Mouse (Mus musculus): ENCODE measurements around the gene Pip4k2c. TPM values are rescaled to one million over a fixed set of nuclear protein-coding genes. Genes with fewer than 3 reads are reported as not detected.
"Not testable (repeated sequence)": the region's sequence is repeated elsewhere in the genome, so short reads cannot be mapped to it uniquely, and the experiment has no call there.

The Pip4k2c gene
- polyA plus RNA-seq, 1 experiment, result 20.2 TPM

DNA sequence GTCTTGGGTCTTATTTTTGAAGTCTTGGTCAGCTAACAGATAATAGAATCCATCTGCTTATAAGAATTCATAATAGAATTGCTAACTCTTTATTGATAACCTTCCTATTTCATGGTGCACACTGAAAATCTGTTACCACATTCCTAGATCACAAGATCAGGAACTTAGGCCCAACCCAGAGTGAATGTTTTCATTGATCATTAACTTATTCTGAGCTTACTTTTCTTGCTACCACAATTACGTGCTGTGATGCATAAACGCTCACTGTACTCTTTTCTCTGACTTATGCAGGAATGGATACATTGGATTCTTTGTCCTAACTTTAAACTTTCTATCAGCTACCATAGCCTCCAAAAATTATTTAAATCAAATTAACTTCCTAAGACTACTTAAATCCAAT lies 57.1 kb downstream of the Pip4k2c start:
- no peak for TF ChIP-seq POLR2A (IDR thresholded peaks at IDR 0.05; ENCODE audit: borderline replicate concordance, extremely low read depth, insufficient read depth, insufficient read length, poor library complexity, severe bottlenecking)
- no peak for TF ChIP-seq CTCF (IDR thresholded peaks at IDR 0.05; ENCODE audit: borderline replicate concordance, extremely low read depth, insufficient read depth, insufficient read length)

DNA sequence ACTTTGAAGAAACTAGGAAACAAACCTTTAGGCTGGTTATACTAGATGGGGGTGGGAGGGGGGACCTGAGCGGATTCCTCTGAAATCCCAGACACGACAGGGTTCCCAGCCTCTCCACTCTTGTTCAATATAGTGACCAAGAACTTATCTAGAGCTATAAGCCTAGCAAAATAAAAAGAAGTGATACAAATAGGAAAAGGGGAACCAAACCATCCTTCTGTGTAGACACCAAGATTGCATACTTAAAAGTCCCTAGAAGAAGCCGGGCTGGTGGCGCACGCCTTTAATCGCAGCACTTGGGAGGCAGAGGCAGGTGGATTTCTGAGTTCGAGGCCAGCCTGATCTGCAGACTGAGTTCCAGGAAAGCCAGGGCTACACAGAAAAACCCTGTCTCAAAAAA lies 58.1 kb downstream of the Pip4k2c start:
- TF ChIP-seq POLR2A (IDR thresholded peaks at IDR 0.05; ENCODE audit: borderline replicate concordance, extremely low read depth, insufficient read depth, insufficient read length, poor library complexity, severe bottlenecking) (no peak), CTCF (IDR thresholded peaks at IDR 0.05; ENCODE audit: borderline replicate concordance, extremely low read depth, insufficient read depth, insufficient read length) (no peak)
- no peak for DNase-seq (ENCODE audit: low read depth)

More for the DNA sequence above, 57.1 kb downstream of the Pip4k2c start:
- no peak for DNase-seq (ENCODE audit: low read depth)

DNA sequence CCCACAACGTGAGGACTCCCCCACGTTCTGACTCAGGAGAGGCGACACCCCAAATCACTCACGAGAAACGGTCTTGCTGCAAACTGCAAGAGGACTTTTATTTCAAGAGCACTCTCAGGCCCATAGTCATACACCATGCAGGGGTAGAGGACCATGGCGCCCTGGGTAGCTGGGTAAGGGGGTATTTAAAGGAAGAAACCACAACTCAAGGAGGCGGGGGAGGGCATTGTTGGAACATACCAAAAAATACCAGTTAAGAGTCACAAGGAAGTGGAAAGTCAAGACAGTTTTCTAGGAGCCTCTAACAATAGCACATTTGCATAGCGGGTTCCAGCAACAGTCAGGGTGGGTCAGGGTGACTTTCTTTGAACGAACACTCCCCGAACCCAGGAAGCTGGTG lies 58.8 kb downstream of the Pip4k2c start:
- not testable (repeated sequence) for DNase-seq (ENCODE audit: low read depth)

DNA sequence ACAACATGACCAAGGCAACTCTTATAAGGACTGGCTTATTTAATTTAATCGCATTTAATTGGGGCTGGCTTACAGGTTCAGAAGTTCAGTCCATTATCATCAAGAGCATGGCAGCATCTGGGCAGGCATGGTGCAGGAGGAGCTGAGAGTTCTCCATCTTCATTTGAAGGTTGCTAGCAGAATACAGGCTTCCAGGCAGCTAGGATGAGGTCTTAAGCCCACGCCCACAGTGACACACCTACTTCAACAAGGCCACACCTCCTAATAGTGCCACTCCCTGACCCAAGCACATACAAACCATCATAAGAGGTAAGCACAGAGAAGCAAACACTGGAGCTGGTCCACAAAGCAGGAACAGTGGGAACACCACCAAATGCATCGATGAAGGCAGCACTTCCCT lies 60.2 kb downstream of the Pip4k2c start:
- DNase-seq (ENCODE audit: low read depth), result not testable (repeated sequence)

DNA sequence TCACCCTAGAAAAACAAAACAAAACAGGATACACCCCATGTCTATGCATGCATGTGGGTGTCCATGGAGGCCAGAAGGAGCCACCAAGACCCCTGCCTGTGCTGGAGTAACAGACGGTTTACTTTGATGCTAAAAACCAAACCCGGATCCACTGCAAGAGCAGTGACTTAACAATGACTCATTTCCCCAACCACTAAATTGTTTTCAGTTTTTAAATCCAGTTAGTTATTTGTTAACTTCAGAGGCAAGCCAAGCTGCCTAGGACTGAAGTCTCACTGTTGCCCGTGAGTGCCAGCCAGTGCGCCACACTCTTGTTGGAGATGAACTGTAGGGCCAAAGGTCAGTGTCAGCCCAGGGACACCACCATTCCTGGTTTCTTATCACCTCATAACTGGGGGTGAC lies 60.9 kb downstream of the Pip4k2c start:
- TF ChIP-seq POLR2A (IDR thresholded peaks at IDR 0.05; ENCODE audit: borderline replicate concordance, extremely low read depth, insufficient read depth, insufficient read length, poor library complexity, severe bottlenecking), result no peak
- no peak for TF ChIP-seq CTCF (IDR thresholded peaks at IDR 0.05; ENCODE audit: borderline replicate concordance, extremely low read depth, insufficient read depth, insufficient read length)
- no peak for DNase-seq (ENCODE audit: low read depth)

DNA sequence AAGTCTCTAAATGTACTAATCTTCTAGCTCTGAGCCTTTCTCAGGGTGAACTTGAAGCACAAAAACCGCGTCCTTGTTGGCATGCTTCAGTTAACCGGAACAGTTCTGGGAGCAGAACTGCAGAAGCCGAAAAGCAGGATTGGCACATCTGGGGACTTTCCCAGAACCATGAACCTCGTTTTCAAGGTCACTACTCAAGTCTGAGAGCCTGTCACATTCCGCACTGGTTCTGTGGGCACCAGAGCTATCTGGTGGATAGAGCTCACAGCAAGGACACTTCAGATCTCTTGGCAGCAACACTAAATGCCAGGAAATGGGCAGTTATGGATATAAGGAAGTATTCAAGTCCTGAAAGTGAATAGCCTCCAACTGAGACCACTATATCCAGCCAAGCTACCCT lies 64.2 kb downstream of the Pip4k2c start:
- TF ChIP-seq POLR2A (IDR thresholded peaks at IDR 0.05; ENCODE audit: borderline replicate concordance, extremely low read depth, insufficient read depth, insufficient read length, poor library complexity, severe bottlenecking), result no peak
- no peak for TF ChIP-seq CTCF (IDR thresholded peaks at IDR 0.05; ENCODE audit: borderline replicate concordance, extremely low read depth, insufficient read depth, insufficient read length)
- no peak for DNase-seq (ENCODE audit: low read depth)

Other genes starting within 250 kb of the Pip4k2c start
- gene Ctdsp2, start 232.9 kb downstream of the Pip4k2c start, polyA plus RNA-seq (2012; rRNA removed), result 73.2 and 79.8 TPM in 2 replicates
- gene Avil, start 210.9 kb downstream of the Pip4k2c start, polyA plus RNA-seq (2012; rRNA removed), result 0.28 and 1.7 TPM in 2 replicates
- 41.2 and 52.3 TPM in 2 replicates for gene Tsfm, start 180.7 kb downstream of the Pip4k2c start, polyA plus RNA-seq (2012; rRNA removed)
- gene Mettl1, start 170.2 kb downstream of the Pip4k2c start, polyA plus RNA-seq (2012; rRNA removed), result 15.8 and 19.4 TPM in 2 replicates
- 0.19 and 0.40 TPM in 2 replicates for gene Eef1akmt3, start 170.1 kb downstream of the Pip4k2c start, polyA plus RNA-seq (2012; rRNA removed)
- 0.63 and 0.97 TPM in 2 replicates for gene Cyp27b1, start 163.3 kb downstream of the Pip4k2c start, polyA plus RNA-seq (2012; rRNA removed)
- gene March9, start 151.4 kb downstream of the Pip4k2c start, polyA plus RNA-seq (2012; rRNA removed), result 35.9 and 51.7 TPM in 2 replicates
- 871 and 1,231 TPM in 2 replicates for gene Cdk4, start 148.1 kb downstream of the Pip4k2c start, polyA plus RNA-seq (2012; rRNA removed)
- gene Tspan31, start 141.3 kb downstream of the Pip4k2c start, polyA plus RNA-seq (2012; rRNA removed), result 96.5 and 115 TPM in 2 replicates
- gene Agap2, start 136.3 kb downstream of the Pip4k2c start, polyA plus RNA-seq (2012; rRNA removed), result 113 and 151 TPM in 2 replicates
- gene Os9, start 90.5 kb downstream of the Pip4k2c start, polyA plus RNA-seq (2012; rRNA removed), result 71.3 and 93.8 TPM in 2 replicates
- gene B4galnt1, start 46.4 kb downstream of the Pip4k2c start, polyA plus RNA-seq (2012; rRNA removed), result 48.7 and 72.4 TPM in 2 replicates
- 1.1 and 2.6 TPM in 2 replicates for gene Slc26a10, start 30.9 kb downstream of the Pip4k2c start, polyA plus RNA-seq (2012; rRNA removed)
- gene Arhgef25, start 21.5 kb downstream of the Pip4k2c start, polyA plus RNA-seq (2012; rRNA removed), result 66.7 and 98.2 TPM in 2 replicates
- gene Dtx3, start 15.9 kb downstream of the Pip4k2c start, polyA plus RNA-seq (2012; rRNA removed), result 405 and 652 TPM in 2 replicates
- 97.5 and 134 TPM in 2 replicates for gene Kif5a, start 51.8 kb upstream of the Pip4k2c start, polyA plus RNA-seq (2012; rRNA removed)
- 326 and 373 TPM in 2 replicates for gene Dctn2, start 54.8 kb upstream of the Pip4k2c start, polyA plus RNA-seq (2012; rRNA removed)
- 39.2 and 67.3 TPM in 2 replicates for gene Mbd6, start 77.4 kb upstream of the Pip4k2c start, polyA plus RNA-seq (2012; rRNA removed)
- gene Mars, start 100.2 kb upstream of the Pip4k2c start, polyA plus RNA-seq (2012; rRNA removed), result 88.2 and 102 TPM in 2 replicates
- gene Arhgap9, start 110.4 kb upstream of the Pip4k2c start, polyA plus RNA-seq (2012; rRNA removed), result 0.49 and 0.71 TPM in 2 replicates
- gene Gli1, start 130.4 kb upstream of the Pip4k2c start, polyA plus RNA-seq (2012; rRNA removed), result 7.4 and 11.3 TPM in 2 replicates
- not detected in 2 replicates for gene Inhbe, start 142.8 kb upstream of the Pip4k2c start, polyA plus RNA-seq (2012; rRNA removed)
- not detected in 2 replicates for gene Inhbc, start 158.8 kb upstream of the Pip4k2c start, polyA plus RNA-seq (2012; rRNA removed)
- 58.6 and 110 TPM in 2 replicates for gene R3hdm2, start 168.7 kb upstream of the Pip4k2c start, polyA plus RNA-seq (2012; rRNA removed)